Mouse (Mus musculus) ES-E14 (cell line): ENCODE data around the gene Arhgap10. TPM values are rescaled to one million over a fixed set of nuclear protein-coding genes. Genes with fewer than 3 reads are reported as not detected.
"Not testable (repeated sequence)": the region's sequence is repeated elsewhere in the genome, so short reads cannot be mapped to it uniquely, and the experiment has no call there.

Experiments
- DNase-seq: peaks from one replicate; pipeline ENCODE4 v3.0.0-alpha.2; 2013; ENCODE audit warnings: low read depth, low spot score
- H3K27ac ChIP-seq: 2 replicates; pipeline ENCODE4 v1.5.1; 2012; ENCODE audit warnings: low read depth, mild to moderate bottlenecking, low read length, moderate library complexity, mixed read lengths; ENCODE audit not compliant: poor library complexity, insufficient read depth, severe bottlenecking
- H3K36me3 ChIP-seq: 2 replicates; pipeline ENCODE4 v1.6.1; 2012; ENCODE audit warnings: mild to moderate bottlenecking, low read length, moderate library complexity, mixed read lengths; ENCODE audit not compliant: control insufficient read depth, poor library complexity, insufficient read depth, severe bottlenecking
- H3K4me1 ChIP-seq, 2 experiments: fragments of 150-350 bp in 1 of 2; sonication (generic) in 1 of 2; 2 replicates each; pipeline ENCODE4 v1.6.1; 2012; ENCODE audit warnings: low read length in 2 of 2, mild to moderate bottlenecking in 1 of 2, mixed read lengths in 1 of 2; ENCODE audit not compliant: control insufficient read depth in 2 of 2, insufficient read depth in 2 of 2, poor library complexity in 1 of 2
- H3K4me3 ChIP-seq, 2 experiments: fragments of 150-350 bp in 1 of 2; sonication (generic) in 1 of 2; 2 replicates each; pipeline ENCODE4 v1.5.1; 2012; ENCODE audit warnings: low read length in 2 of 2, low read depth in 1 of 2, mild to moderate bottlenecking in 1 of 2, mixed read lengths in 1 of 2; ENCODE audit not compliant: insufficient read depth in 1 of 2, poor library complexity in 1 of 2, severe bottlenecking in 1 of 2
- H3K9ac ChIP-seq: 2 replicates; pipeline ENCODE4 v1.6.1; 2012; ENCODE audit warnings: low read depth, mild to moderate bottlenecking, low read length, mixed read lengths; ENCODE audit not compliant: poor library complexity, insufficient read depth, severe bottlenecking
- H3K9me3 ChIP-seq: fragments of 150-350 bp; sonication (generic); 2 replicates; pipeline ENCODE4 v1.6.1; 2012; ENCODE audit warnings: low read depth, mild to moderate bottlenecking, low read length; ENCODE audit not compliant: control insufficient read depth, insufficient read depth
- CHD2 ChIP-seq: IDR thresholded peaks from 2 replicates; pipeline ENCODE4 v1.6.1; 2014; ENCODE audit warnings: mild to moderate bottlenecking, low read depth, low read length, inconsistent platforms
- HCFC1 ChIP-seq: IDR thresholded peaks from 2 replicates; pipeline ENCODE4 v1.6.1; 2012; ENCODE audit warnings: low read length, inconsistent platforms, borderline replicate concordance; ENCODE audit not compliant: insufficient read depth
- MAFK ChIP-seq: IDR thresholded peaks from 2 replicates; pipeline ENCODE4 v1.6.1; 2014; ENCODE audit warnings: mild to moderate bottlenecking, low read depth, low read length, inconsistent platforms; ENCODE audit not compliant: insufficient read depth
- ZC3H11A ChIP-seq: IDR thresholded peaks from 2 replicates; pipeline ENCODE4 v1.6.1; 2012; ENCODE audit warnings: low read depth, mild to moderate bottlenecking, inconsistent platforms, low read length, borderline replicate concordance
- ZNF384 ChIP-seq: IDR thresholded peaks from 2 replicates; pipeline ENCODE4 v1.6.1; 2012; ENCODE audit warnings: low read depth, low read length, inconsistent platforms
- in situ Hi-C, 2 experiments: fragments of 600-800 bp; cut with MboI; formaldehyde crosslinking; loops; one replicate each; pipeline ENCODE4 v1.15.1; 2025; ENCODE audit warnings: low sequenced_read_pairs in 2 of 2, inconsistent platforms in 1 of 2; ENCODE audit not compliant: unreplicated experiment in 2 of 2
- total RNA-seq: library from RNA; depleted of rRNA; stranded (reverse); fragments of 300-350 nt; gene quantifications from 2 replicates; pipeline ENCODE4 v1.2.3, GENCODE M21; 2012

Arhgap10 gene
- total RNA-seq, 1 experiment: 10.8 TPM

DNA sequence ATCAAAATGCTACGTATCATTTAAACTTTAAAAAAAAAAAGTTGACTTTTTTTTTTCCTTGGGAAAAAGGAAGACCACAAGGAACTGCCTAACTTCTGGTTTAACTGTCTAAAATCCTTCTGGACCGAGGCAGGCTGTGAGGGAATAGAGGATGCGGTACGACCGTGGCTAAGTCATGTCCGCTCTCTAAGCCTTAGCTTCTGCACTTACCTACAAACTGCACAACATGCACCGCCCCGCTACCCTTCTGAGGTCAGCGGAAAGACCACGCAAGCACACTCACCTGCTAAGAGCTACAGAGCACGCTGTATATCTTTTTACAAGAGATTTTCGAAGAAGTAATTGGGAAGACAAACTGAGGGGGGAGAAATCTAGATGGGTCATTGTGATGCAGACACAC lies 186.6 kb downstream of the Arhgap10 start:
- Histone ChIP-seq H3K36me3 (no peaks in the 10 kb centered on the region), H3K9ac (no peak overlapping the region), H3K4me1 (no peaks in the 10 kb centered on the region), H3K4me3 (no peak overlapping the region; a peak in 1 of 4 replicates), H3K9me3 (no peaks in the 10 kb centered on the region), H3K27ac (no peak overlapping the region)
- in situ Hi-C loops: no loop called here
- no peak for DNase-seq
- no peak for TF ChIP-seq MAFK
- TF ChIP-seq ZNF384: no peak
- TF ChIP-seq ZC3H11A: no peak
- TF ChIP-seq HCFC1: no peak
- no peak for TF ChIP-seq CHD2

DNA sequence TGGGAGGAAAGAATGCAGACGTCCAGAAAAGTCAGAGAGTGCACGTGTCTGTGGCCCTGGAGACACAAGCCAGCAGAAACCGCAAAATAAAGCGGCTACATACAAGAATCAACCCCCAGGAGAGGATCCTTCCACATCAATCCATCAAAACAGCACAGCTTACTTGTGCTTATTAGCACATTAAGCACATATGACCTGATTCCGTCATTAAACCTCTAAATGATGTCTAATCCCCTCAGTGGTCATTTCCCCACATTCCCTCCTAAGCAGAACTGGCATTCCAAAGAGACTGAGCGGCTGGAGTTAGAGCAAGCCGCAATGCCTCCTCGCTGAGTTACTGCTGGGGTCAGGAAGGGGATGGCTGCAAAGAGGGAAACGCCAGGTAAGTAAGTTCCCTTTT lies 187.4 kb downstream of the Arhgap10 start:
- no peak for TF ChIP-seq CHD2
- TF ChIP-seq ZNF384: no peak
- in situ Hi-C loops: no loop called here
- no peak for DNase-seq
- Histone ChIP-seq H3K9me3 (no peaks in the 10 kb centered on the region), H3K27ac (no peak overlapping the region), H3K9ac (no peak overlapping the region), H3K4me1 (no peaks in the 10 kb centered on the region), H3K36me3 (no peaks in the 10 kb centered on the region), H3K4me3 (no peak overlapping the region)

DNA sequence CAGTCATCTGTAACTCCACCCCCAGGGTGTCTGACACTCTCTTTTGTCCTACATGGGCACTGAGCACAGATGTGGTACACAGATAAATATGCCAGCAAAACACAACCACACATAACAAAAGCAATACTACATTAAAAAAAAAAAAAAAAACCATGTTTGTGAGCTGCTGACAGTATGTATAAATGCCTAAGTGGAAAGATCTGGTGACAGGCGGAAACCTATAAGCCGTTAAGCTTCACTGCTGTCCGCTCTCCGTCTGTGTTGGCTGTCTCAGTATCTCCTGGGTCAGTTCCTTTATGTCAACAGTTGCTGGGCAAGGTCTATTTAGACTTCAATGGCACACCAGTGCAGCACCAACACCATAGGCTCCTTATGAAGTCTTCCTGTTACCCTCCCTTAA lies 188.0 kb downstream of the Arhgap10 start:
- in situ Hi-C loops: no loop called here
- H3K9me3 ChIP-seq: no peaks in the 10 kb centered on the region
- H3K36me3 ChIP-seq: no peaks in the 10 kb centered on the region
- no peak overlapping the region for H3K9ac ChIP-seq
- no peak for DNase-seq
- H3K4me1 ChIP-seq: no peaks in the 10 kb centered on the region
- no peak overlapping the region for H3K27ac ChIP-seq
- no peak for TF ChIP-seq ZC3H11A
- no peak for TF ChIP-seq ZNF384
- TF ChIP-seq CHD2: no peak
- no peak for TF ChIP-seq MAFK
- TF ChIP-seq HCFC1: no peak
- H3K4me3 ChIP-seq: no peak overlapping the region

DNA sequence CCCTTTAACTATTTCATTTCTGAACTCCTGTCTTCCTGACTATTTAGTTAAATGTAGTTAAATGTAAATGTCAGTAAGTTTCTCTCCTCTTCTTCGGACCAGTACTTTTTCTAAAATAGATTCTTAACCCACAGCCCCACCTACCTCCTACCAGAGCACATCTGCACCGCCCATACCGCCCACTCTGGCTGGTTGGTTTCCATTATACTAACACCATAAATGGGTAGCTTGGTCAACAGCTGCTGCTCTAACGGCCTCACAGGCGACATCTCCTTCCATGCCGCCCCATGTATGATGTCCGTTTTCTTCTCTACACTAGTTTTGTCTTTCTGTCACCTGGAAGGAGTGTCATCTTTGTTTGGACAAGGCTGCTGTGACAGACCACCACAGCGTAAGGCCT lies 189.3 kb downstream of the Arhgap10 start:
- Histone ChIP-seq H3K36me3 (no peaks in the 10 kb centered on the region), H3K4me3 (no peak overlapping the region), H3K27ac (no peak overlapping the region), H3K4me1 (no peaks in the 10 kb centered on the region), H3K9me3 (no peaks in the 10 kb centered on the region), H3K9ac (no peak overlapping the region)
- in situ Hi-C loops: no loop called here
- no peak for DNase-seq
- no peak for TF ChIP-seq CHD2
- TF ChIP-seq ZNF384: no peak
- TF ChIP-seq MAFK: no peak
- TF ChIP-seq ZC3H11A: no peak
- no peak for TF ChIP-seq HCFC1

DNA sequence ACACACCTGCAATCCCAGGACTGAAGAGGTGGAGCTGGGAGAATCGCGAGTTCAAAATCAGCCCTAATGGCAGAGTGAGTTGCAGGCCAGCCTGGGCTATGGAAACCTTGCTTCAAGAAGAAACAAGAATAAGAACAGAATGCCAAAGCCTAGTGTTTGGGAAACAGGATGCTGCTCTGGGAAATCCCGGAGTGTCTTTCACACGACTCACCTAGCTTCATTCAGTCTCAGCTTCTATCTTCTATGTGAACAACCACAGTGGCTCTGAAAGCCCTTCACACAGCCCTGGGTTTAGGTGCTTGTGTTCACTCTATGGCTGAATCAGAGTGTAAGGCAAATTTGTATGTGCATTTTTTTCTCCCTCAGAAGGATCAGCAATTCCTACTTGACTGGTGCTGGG lies 190.4 kb downstream of the Arhgap10 start:
- in situ Hi-C loops: no loop called here
- Histone ChIP-seq H3K4me1 (no peaks in the 10 kb centered on the region), H3K27ac (no peak overlapping the region), H3K4me3 (no peak overlapping the region), H3K9ac (no peak overlapping the region), H3K36me3 (peaks cover 2% of the 10 kb centered on the region; the same call in 1 of the 2 replicates), H3K9me3 (no peaks in the 10 kb centered on the region)
- DNase-seq: no peak
- TF ChIP-seq MAFK (no peak), ZC3H11A (no peak), HCFC1 (no peak), CHD2 (no peak), ZNF384 (no peak)

DNA sequence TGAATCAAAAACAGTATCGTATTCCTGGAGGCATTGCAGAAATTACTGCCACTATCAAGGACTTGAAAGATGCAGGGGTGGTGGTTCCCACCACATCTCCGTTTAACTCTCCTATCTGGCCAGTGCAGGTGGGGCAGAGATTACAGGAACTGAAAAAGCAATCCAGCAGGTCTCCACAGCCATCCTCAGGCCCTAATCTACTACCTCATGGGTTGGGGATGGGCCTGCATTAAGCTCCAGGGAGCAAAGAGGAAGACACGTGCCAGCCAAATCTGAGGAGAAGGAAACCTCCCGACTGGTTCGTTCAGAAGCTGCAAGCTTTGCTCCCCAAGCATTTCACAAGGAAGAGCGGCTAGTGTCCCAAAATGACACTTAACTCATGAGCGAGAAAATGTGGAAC lies 195.0 kb downstream of the Arhgap10 start:
- H3K27ac ChIP-seq, H3K36me3 ChIP-seq, DNase-seq, H3K4me3 ChIP-seq, in situ Hi-C loops, H3K9me3 ChIP-seq, H3K4me1 ChIP-seq, H3K9ac ChIP-seq: not testable (repeated sequence)
